Mouse (Mus musculus) liver, embryonic 14.5 days (tissue): ENCODE measurements around the gene Slc34a2. TPM values are rescaled to one million over a fixed set of nuclear protein-coding genes. Genes with fewer than 3 reads are reported as not detected.

ENCODE experiments used
- ATAC-seq: fragments of 200-750 bp; cut with Nextera tagmentation; 2 replicates; pipeline ENCODE4 v1.8.0; 2017; ENCODE audit warnings: moderate number of reproducible peaks, mild to moderate bottlenecking, moderate library complexity; ENCODE audit not compliant: insufficient read depth
- DNase-seq, 3 experiments: peaks; one replicate each; pipeline ENCODE4 v3.0.0-alpha.2; 2012 to 2013; ENCODE audit warnings: low read depth in 3 of 3, low spot score in 3 of 3
- H3K27ac ChIP-seq: fragments of 300-500 bp; sonication (generic); 2 replicates; pipeline ENCODE4 v1.5.1; 2014; ENCODE audit warnings: moderate library complexity, mild to moderate bottlenecking, control low read depth, inconsistent platforms
- H3K27me3 ChIP-seq: fragments of 300-500 bp; sonication (generic); 2 replicates; pipeline ENCODE4 v1.6.1; 2014; ENCODE audit warnings: mild to moderate bottlenecking, low read length, moderate library complexity; ENCODE audit not compliant: control insufficient read depth, insufficient read depth
- H3K36me3 ChIP-seq: fragments of 300-500 bp; sonication (generic); replicated peaks from 2 replicates; pipeline ENCODE4 v1.6.1; 2014; ENCODE audit warnings: low read depth; ENCODE audit not compliant: control insufficient read depth, insufficient read depth
- H3K4me1 ChIP-seq, 2 experiments: fragments of 200-500 bp in 1 of 2; fragments of 300-500 bp in 1 of 2; sonication (generic) in 1 of 2; replicated peaks; 2 replicates each; pipeline ENCODE4 v1.6.1; 2012 to 2014; ENCODE audit warnings: antibody characterized with exemption in 1 of 2, inconsistent platforms in 1 of 2, low read length in 1 of 2; ENCODE audit not compliant: control insufficient read depth in 2 of 2, insufficient read depth in 2 of 2
- H3K4me2 ChIP-seq: fragments of 300-500 bp; sonication (generic); 2 replicates; pipeline ENCODE4 v1.6.1; 2014; ENCODE audit warnings: low read depth, mild to moderate bottlenecking, control low read depth, moderate library complexity
- H3K4me3 ChIP-seq, 2 experiments: fragments of 200-500 bp in 1 of 2; fragments of 300-500 bp in 1 of 2; sonication (generic) in 1 of 2; 2 replicates each; pipeline ENCODE4 v1.5.1; 2012 to 2014; ENCODE audit warnings: low read depth in 2 of 2, low read length in 2 of 2, mild to moderate bottlenecking in 2 of 2, control low read depth in 1 of 2, inconsistent platforms in 1 of 2, moderate library complexity in 1 of 2; ENCODE audit not compliant: insufficient read depth in 1 of 2
- H3K9ac ChIP-seq: fragments of 300-500 bp; sonication (generic); replicated peaks from 2 replicates; pipeline ENCODE4 v1.6.1; 2014; ENCODE audit warnings: mild to moderate bottlenecking, control low read depth, moderate library complexity
- H3K9me3 ChIP-seq: fragments of 300-500 bp; sonication (generic); 2 replicates; pipeline ENCODE4 v1.6.1; 2016; ENCODE audit warnings: low read length, mixed read lengths; ENCODE audit not compliant: control insufficient read depth
- CTCF ChIP-seq: IDR thresholded peaks from 2 replicates; pipeline ENCODE4 v1.5.1; 2016; ENCODE audit warnings: antibody characterized with exemption, low read depth, control low read depth
- EP300 ChIP-seq: IDR thresholded peaks from 2 replicates; pipeline ENCODE4 v1.6.1; 2016; ENCODE audit warnings: antibody characterized with exemption, low read depth
- WGBS: fragments of 180-500 bp; shearing (Covaris S2); extraction: QIAGEN DNeasy Blood & Tissue Kit; methylation state at CpG from one replicate; pipeline ENCODE4 v1.1.7; 2014; ENCODE audit not compliant: insufficient replicate concordance; 5-methylcytosine and 5-hydroxymethylcytosine counted together
- polyA plus RNA-seq, 2 experiments: library from polyadenylated mRNA; depleted of rRNA in 1 of 2; stranded (reverse) in 1 of 2; unstranded in 1 of 2; fragments of >200 nt; fragmentation: Nextera tagmentation in 1 of 2; extraction: Ambion mirVana in 1 of 2; gene quantifications; 2 replicates each; pipeline versions ENCODE4 v1.2.1 to v1.2.3; 2012 to 2014

Slc34a2 gene
- polyA plus RNA-seq (2012; rRNA removed) = 0.01 and 0.02 TPM in 2 replicates
- polyA plus RNA-seq (2014; fragmentation: Nextera tagmentation; extraction: Ambion mirVana) = not detected in 2 replicates

GRCm38 (mm10) chr5:53037781-53038180, at the start of gene Slc34a2:
TSS of gene Slc34a2 (plus strand) at chr5:53038081.
- TF ChIP-seq EP300 = no peak
- TF ChIP-seq CTCF = no peak
- 73% methylated on average over 3 of the region's 3 CpGs for WGBS
- no peaks in the 10 kb centered on the region for H3K36me3 ChIP-seq
- H3K27ac ChIP-seq = no peak within 1 kb of the TSS
- DNase-seq (no peak), ATAC-seq (no peak)
- no peaks in the 10 kb centered on the region for H3K9me3 ChIP-seq
- H3K4me1 ChIP-seq = peaks cover 0 to 3% of the 10 kb centered on the region in 2 experiments; a peak in 1 of 4 replicates
- H3K27me3 ChIP-seq = no peaks in the 10 kb centered on the region
- no peak within 1 kb of the TSS for H3K9ac ChIP-seq
- H3K4me3 ChIP-seq = no peak within 1 kb of the TSS
- no peak within 1 kb of the TSS for H3K4me2 ChIP-seq

GRCm38 (mm10) chr5:52990687-52991341, 47.1 kb upstream of the Slc34a2 start:
- no peak for ATAC-seq
- 32% methylated on average over 8 of the region's 8 CpGs for WGBS
- peak overlapping the region in 1 of 2 experiments; percentile 42; a peak in 2 of 4 replicates for H3K4me3 ChIP-seq

DNA sequence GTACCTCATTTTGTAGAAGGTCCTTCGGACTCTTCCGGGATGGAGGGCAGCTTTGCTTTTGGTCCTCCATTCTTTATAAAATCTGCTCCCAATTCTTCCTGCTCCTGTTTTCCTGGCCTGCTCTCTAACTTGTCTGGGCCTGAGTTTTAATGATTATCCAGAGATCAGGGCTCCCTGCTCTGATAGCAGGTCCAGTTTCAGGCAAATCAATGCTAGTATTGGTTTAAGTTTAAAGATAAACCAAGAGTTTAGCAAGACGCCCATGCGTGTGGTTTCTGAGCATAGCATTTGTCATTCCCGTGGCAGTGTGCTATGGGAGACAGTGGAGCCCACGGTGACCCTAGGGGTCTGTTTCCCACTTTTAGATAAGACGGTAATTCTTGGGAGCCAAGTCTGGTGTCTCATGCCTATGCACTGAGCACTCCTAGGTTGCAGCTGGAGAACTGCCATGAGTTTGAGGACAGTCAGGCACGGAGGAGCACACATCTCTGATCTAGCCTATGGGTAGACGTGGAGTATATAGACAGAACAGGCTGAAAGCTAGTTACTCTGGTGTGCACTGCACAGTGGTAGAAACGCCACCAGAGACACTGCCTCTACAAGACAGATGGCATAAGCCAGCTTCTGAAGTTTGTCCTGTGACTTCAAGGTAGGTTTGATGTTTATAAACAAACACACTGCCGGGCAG, 45.5 kb upstream of the Slc34a2 start:
- H3K27me3 ChIP-seq = no peaks in the 10 kb centered on the region
- DNase-seq (no peak), ATAC-seq (peak; percentile 53; the same call in 1 of the 2 replicates)
- no peak overlapping the region for H3K27ac ChIP-seq
- TF ChIP-seq EP300 (no peak), CTCF (no peak)
- no peak overlapping the region for H3K9ac ChIP-seq
- H3K4me2 ChIP-seq = no peak overlapping the region
- WGBS = 54% methylated on average over 11 of the region's 11 CpGs
- H3K4me3 ChIP-seq = peak overlapping the region; percentile 13 to 23; a peak in 3 of 4 replicates
- no peaks in the 10 kb centered on the region for H3K9me3 ChIP-seq
- H3K4me1 ChIP-seq = peaks cover 0 to 5% of the 10 kb centered on the region in 2 experiments; a peak in 2 of 4 replicates
- no peaks in the 10 kb centered on the region for H3K36me3 ChIP-seq

More at GRCm38 (mm10) chr5:52990687-52991341, 47.1 kb upstream of the Slc34a2 start:
- H3K27ac ChIP-seq = no peak overlapping the region
- no peak for TF ChIP-seq CTCF
- no peak for TF ChIP-seq EP300
- no peak for DNase-seq
- H3K27me3 ChIP-seq = no peaks in the 10 kb centered on the region
- H3K4me2 ChIP-seq = peak overlapping the region; percentile 23
- no peaks in the 10 kb centered on the region for H3K9me3 ChIP-seq
- H3K4me1 ChIP-seq = 0 out of 4 replicates have a peak, but pooled peaks cover 0 to 4% of the 10 kb centered on the region in 2 experiments
- H3K9ac ChIP-seq = no peak overlapping the region
- no peaks in the 10 kb centered on the region for H3K36me3 ChIP-seq

DNA sequence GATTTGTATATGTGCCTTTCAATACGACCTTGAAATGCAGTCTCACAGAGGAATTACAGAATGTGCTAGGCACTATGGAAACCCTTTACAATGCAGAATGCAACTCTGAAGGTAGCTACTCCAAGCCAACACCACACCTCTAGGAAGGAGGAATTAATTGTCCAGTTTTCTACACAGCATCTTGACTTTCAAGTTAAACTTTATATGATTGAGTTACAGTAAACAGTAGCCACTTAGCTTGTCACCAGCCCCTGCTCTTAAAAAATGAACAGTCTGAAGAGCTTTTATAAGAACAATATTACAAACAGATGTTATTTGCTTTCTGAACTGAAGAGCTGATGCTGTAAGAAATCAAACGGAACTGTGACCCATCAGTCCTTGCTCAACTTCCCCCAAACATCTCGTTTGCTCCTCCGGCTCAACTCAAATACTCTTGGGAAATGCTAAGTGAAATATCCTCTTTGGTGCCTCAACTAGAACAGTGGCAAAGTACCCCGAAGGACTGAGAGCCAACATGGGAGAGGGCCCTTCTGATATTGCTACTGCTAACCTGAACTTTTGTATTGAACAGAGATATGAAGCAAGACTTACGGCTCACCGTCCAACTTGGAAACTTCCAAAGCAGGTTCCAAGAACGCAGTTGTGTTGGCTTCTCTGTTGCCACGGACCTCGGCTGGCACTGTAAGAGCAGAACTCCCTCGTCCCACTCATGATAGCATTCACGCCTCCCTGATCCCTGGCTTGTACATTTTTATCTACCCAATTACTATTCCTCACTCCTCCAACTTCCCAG, 44.2 kb upstream of the Slc34a2 start:
- ATAC-seq = no peak
- H3K27me3 ChIP-seq = no peaks in the 10 kb centered on the region
- no peak for DNase-seq
- H3K36me3 ChIP-seq = no peaks in the 10 kb centered on the region
- H3K27ac ChIP-seq = no peak overlapping the region
- H3K4me3 ChIP-seq = no peak overlapping the region
- no peak overlapping the region for H3K9ac ChIP-seq
- peaks cover 0 to 11% of the 10 kb centered on the region in 2 experiments; a peak in 2 of 4 replicates for H3K4me1 ChIP-seq
- no peak overlapping the region for H3K4me2 ChIP-seq
- no peaks in the 10 kb centered on the region for H3K9me3 ChIP-seq
- 65% methylated on average over 12 of the region's 12 CpGs for WGBS
- TF ChIP-seq CTCF = no peak
- no peak for TF ChIP-seq EP300
